Mouse (Mus musculus) liver, embryonic 15.5 days (tissue): ENCODE results near the gene Ptafr. TPM values are rescaled to one million over a fixed set of nuclear protein-coding genes. Genes with fewer than 3 reads are reported as not detected.

ENCODE experiments used
- ATAC-seq: fragments of 200-750 bp; cut with Nextera tagmentation; 2 replicates; pipeline ENCODE4 v1.8.0; 2017; ENCODE audit warnings: moderate number of reproducible peaks, mild to moderate bottlenecking, moderate library complexity; ENCODE audit not compliant: insufficient read depth
- H3K27ac ChIP-seq: fragments of 300-500 bp; sonication (generic); replicated peaks from 2 replicates; pipeline ENCODE4 v1.5.1; 2015; ENCODE audit warnings: mild to moderate bottlenecking, inconsistent platforms
- H3K27me3 ChIP-seq: fragments of 300-500 bp; sonication (generic); 2 replicates; pipeline ENCODE4 v1.6.1; 2015; ENCODE audit warnings: mild to moderate bottlenecking, inconsistent platforms
- H3K36me3 ChIP-seq: fragments of 300-500 bp; sonication (generic); replicated peaks from 2 replicates; pipeline ENCODE4 v1.6.1; 2015; ENCODE audit warnings: moderate library complexity, mild to moderate bottlenecking, inconsistent platforms
- H3K4me1 ChIP-seq: fragments of 300-500 bp; sonication (generic); replicated peaks from 2 replicates; pipeline ENCODE4 v1.6.1; 2015; ENCODE audit warnings: inconsistent platforms
- H3K4me2 ChIP-seq: fragments of 300-500 bp; sonication (generic); 2 replicates; pipeline ENCODE4 v1.6.1; 2015; ENCODE audit warnings: moderate library complexity, mild to moderate bottlenecking, inconsistent platforms
- H3K4me3 ChIP-seq: fragments of 300-500 bp; sonication (generic); replicated peaks from 2 replicates; pipeline ENCODE4 v1.5.1; 2015; ENCODE audit warnings: mild to moderate bottlenecking, inconsistent platforms
- H3K9ac ChIP-seq: fragments of 300-500 bp; sonication (generic); 2 replicates; pipeline ENCODE4 v1.6.1; 2015; ENCODE audit warnings: moderate library complexity, mild to moderate bottlenecking, inconsistent platforms
- H3K9me3 ChIP-seq: fragments of 300-500 bp; sonication (generic); replicated peaks from 2 replicates; pipeline ENCODE4 v1.6.1; 2016; ENCODE audit warnings: inconsistent platforms
- WGBS: fragments of 180-500 bp; shearing (Covaris S2); methylation state at CpG from one replicate; pipeline ENCODE4 v1.1.7; 2015; ENCODE audit warnings: mixed read lengths; ENCODE audit not compliant: insufficient replicate concordance; 5-methylcytosine and 5-hydroxymethylcytosine counted together
- polyA plus RNA-seq: library from polyadenylated mRNA; unstranded; fragments of >200 nt; fragmentation: Nextera tagmentation; extraction: Ambion mirVana; gene quantifications from 2 replicates; pipeline ENCODE4 v1.2.1, GENCODE M21; 2015

Ptafr gene
- polyA plus RNA-seq: 1.1 and 1.2 TPM in 2 replicates

- no peaks in the 10 kb centered on the region for H3K36me3 ChIP-seq
- no peaks in the 10 kb centered on the region for H3K27me3 ChIP-seq
- H3K4me3 ChIP-seq: peak within 1 kb of the TSS; percentile 33
- peak; percentile 72 for ATAC-seq
- no peaks in the 10 kb centered on the region for H3K9me3 ChIP-seq
- no peak within 1 kb of the TSS for H3K9ac ChIP-seq
- H3K27ac ChIP-seq: peak within 1 kb of the TSS; percentile 45; the same call in 1 of the 2 replicates
- peak within 1 kb of the TSS; percentile 29 for H3K4me2 ChIP-seq
- H3K4me1 ChIP-seq: peaks cover 7% of the 10 kb centered on the region
- 18% methylated on average over 4 of the region's 4 CpGs for WGBS
Measured at GRCm38 (mm10) chr4:132563965-132564364, at the start of gene Ptafr. TSS of gene Ptafr (plus strand) at chr4:132564067.

- H3K36me3 ChIP-seq: no peaks in the 10 kb centered on the region
- peaks cover 55% of the 10 kb centered on the region for H3K4me1 ChIP-seq
- no peaks in the 10 kb centered on the region for H3K9me3 ChIP-seq
- 2% methylated on average over 21 of the region's 21 CpGs for WGBS
- H3K27me3 ChIP-seq: no peaks in the 10 kb centered on the region
- H3K9ac ChIP-seq: peak overlapping the region; percentile 64
- peak overlapping the region; percentile 63 for H3K4me3 ChIP-seq
- H3K4me2 ChIP-seq: peak overlapping the region; percentile 89
- H3K27ac ChIP-seq: peak overlapping the region; percentile 92
- ATAC-seq: no peak
Measured at GRCm38 (mm10) chr4:132514555-132515135, 49.2 kb upstream of the Ptafr start.

- peak overlapping the region; percentile 89 for H3K4me2 ChIP-seq
- H3K36me3 ChIP-seq: no peaks in the 10 kb centered on the region
- H3K4me1 ChIP-seq: peaks cover 51% of the 10 kb centered on the region
- peak overlapping the region; percentile 64 for H3K9ac ChIP-seq
- 18% methylated on average over 22 of the region's 22 CpGs for WGBS
- peak overlapping the region; percentile 63 for H3K4me3 ChIP-seq
- no peaks in the 10 kb centered on the region for H3K27me3 ChIP-seq
- peak; percentile 88 for ATAC-seq
- H3K27ac ChIP-seq: peak overlapping the region; percentile 92
- H3K9me3 ChIP-seq: no peaks in the 10 kb centered on the region
Measured at GRCm38 (mm10) chr4:132515369-132516155, 48.3 kb upstream of the Ptafr start.

- Histone ChIP-seq H3K27me3 (no peaks in the 10 kb centered on the region), H3K4me1 (peaks cover 26% of the 10 kb centered on the region), H3K4me2 (no peak overlapping the region), H3K9ac (no peak overlapping the region), H3K27ac (no peak overlapping the region), H3K4me3 (no peak overlapping the region), H3K36me3 (no peaks in the 10 kb centered on the region), H3K9me3 (no peaks in the 10 kb centered on the region)
- ATAC-seq: no peak
- 57% methylated on average over 8 of the region's 8 CpGs for WGBS
Measured at GRCm38 (mm10) chr4:132518066-132518465, 45.8 kb upstream of the Ptafr start.

GRCm38 (mm10) chr4:132519188-132519587 is 44.7 kb upstream of the Ptafr start:
- H3K4me1 ChIP-seq: peaks cover 19% of the 10 kb centered on the region
- 81% methylated on average over 3 of the region's 3 CpGs for WGBS
- ATAC-seq: no peak
- H3K27ac ChIP-seq: no peak overlapping the region
- H3K27me3 ChIP-seq: no peaks in the 10 kb centered on the region
- H3K9me3 ChIP-seq: no peaks in the 10 kb centered on the region
- H3K4me2 ChIP-seq: no peak overlapping the region
- H3K9ac ChIP-seq: no peak overlapping the region
- H3K4me3 ChIP-seq: no peak overlapping the region
- H3K36me3 ChIP-seq: no peaks in the 10 kb centered on the region

GRCm38 (mm10) chr4:132524321-132524741 is 39.5 kb upstream of the Ptafr start:
- Histone ChIP-seq H3K4me3 (no peak overlapping the region), H3K9me3 (no peaks in the 10 kb centered on the region), H3K4me2 (no peak overlapping the region), H3K27me3 (no peaks in the 10 kb centered on the region), H3K9ac (no peak overlapping the region), H3K27ac (peak overlapping the region; percentile 54), H3K36me3 (peaks cover 23% of the 10 kb centered on the region), H3K4me1 (peaks cover 49% of the 10 kb centered on the region)
- WGBS: 34% methylated on average over 11 of the region's 11 CpGs
- no peak for ATAC-seq

GRCm38 (mm10) chr4:132524808-132525207 is 39.1 kb upstream of the Ptafr start:
- no peak overlapping the region for H3K4me2 ChIP-seq
- peaks cover 52% of the 10 kb centered on the region for H3K4me1 ChIP-seq
- peak overlapping the region; percentile 54 for H3K27ac ChIP-seq
- WGBS: 43% methylated on average over 6 of the region's 6 CpGs
- H3K9ac ChIP-seq: no peak overlapping the region
- peak; percentile 43; the same call in 1 of the 2 replicates for ATAC-seq
- no peaks in the 10 kb centered on the region for H3K27me3 ChIP-seq
- H3K9me3 ChIP-seq: no peaks in the 10 kb centered on the region
- peaks cover 28% of the 10 kb centered on the region for H3K36me3 ChIP-seq
- H3K4me3 ChIP-seq: no peak overlapping the region

GRCm38 (mm10) chr4:132526678-132527077 is 37.2 kb upstream of the Ptafr start:
- Histone ChIP-seq H3K9ac (no peak overlapping the region), H3K4me1 (peaks cover 71% of the 10 kb centered on the region), H3K27me3 (no peaks in the 10 kb centered on the region), H3K36me3 (peaks cover 45% of the 10 kb centered on the region), H3K27ac (no peak overlapping the region), H3K4me2 (no peak overlapping the region), H3K4me3 (no peak overlapping the region), H3K9me3 (no peaks in the 10 kb centered on the region)
- no peak for ATAC-seq
- 28% methylated on average over 2 of the region's 2 CpGs for WGBS

- no peaks in the 10 kb centered on the region for H3K27me3 ChIP-seq
- WGBS: 58% methylated on average over 8 of the region's 8 CpGs
- H3K4me2 ChIP-seq: no peak overlapping the region
- H3K27ac ChIP-seq: peak overlapping the region; percentile 71
- peaks cover 48% of the 10 kb centered on the region for H3K36me3 ChIP-seq
- H3K4me1 ChIP-seq: peaks cover 78% of the 10 kb centered on the region
- no peak for ATAC-seq
- no peak overlapping the region; the same call in 1 of the 2 replicates for H3K9ac ChIP-seq
- no peak overlapping the region for H3K4me3 ChIP-seq
- H3K9me3 ChIP-seq: no peaks in the 10 kb centered on the region
Measured at GRCm38 (mm10) chr4:132527917-132528522, 35.8 kb upstream of the Ptafr start.

- H3K27ac ChIP-seq: peak overlapping the region; percentile 97
- peak overlapping the region; percentile 47 for H3K9ac ChIP-seq
- H3K9me3 ChIP-seq: no peaks in the 10 kb centered on the region
- H3K4me2 ChIP-seq: peak overlapping the region; percentile 84
- ATAC-seq: no peak
- H3K27me3 ChIP-seq: no peaks in the 10 kb centered on the region
- 21% methylated on average over 4 of the region's 4 CpGs for WGBS
- peaks cover 48% of the 10 kb centered on the region for H3K36me3 ChIP-seq
- peak overlapping the region; percentile 92 for H3K4me3 ChIP-seq
- H3K4me1 ChIP-seq: peaks cover 79% of the 10 kb centered on the region
Measured at GRCm38 (mm10) chr4:132529344-132529743, 34.5 kb upstream of the Ptafr start.
